Mouse (Mus musculus): ENCODE measurements around the gene Fth1.

The Fth1 gene

GRCm38 (mm10) chr19:9992011-9992958, 11.9 kb downstream of the Fth1 start:
- DNase-seq (ENCODE audit: low read depth) = no peak

GRCm38 (mm10) chr19:9993036-9993656, 12.7 kb downstream of the Fth1 start:
- no peak for DNase-seq (ENCODE audit: low read depth)

- DNase-seq (ENCODE audit: low read depth) = no peak
These were observed 17.0 kb downstream of the Fth1 start for GRCm38 (mm10) chr19:9997204-9998062.

GRCm38 (mm10) chr19:9998063-9998416, 17.6 kb downstream of the Fth1 start:
- DNase-seq (ENCODE audit: low read depth) = no peak

DNA sequence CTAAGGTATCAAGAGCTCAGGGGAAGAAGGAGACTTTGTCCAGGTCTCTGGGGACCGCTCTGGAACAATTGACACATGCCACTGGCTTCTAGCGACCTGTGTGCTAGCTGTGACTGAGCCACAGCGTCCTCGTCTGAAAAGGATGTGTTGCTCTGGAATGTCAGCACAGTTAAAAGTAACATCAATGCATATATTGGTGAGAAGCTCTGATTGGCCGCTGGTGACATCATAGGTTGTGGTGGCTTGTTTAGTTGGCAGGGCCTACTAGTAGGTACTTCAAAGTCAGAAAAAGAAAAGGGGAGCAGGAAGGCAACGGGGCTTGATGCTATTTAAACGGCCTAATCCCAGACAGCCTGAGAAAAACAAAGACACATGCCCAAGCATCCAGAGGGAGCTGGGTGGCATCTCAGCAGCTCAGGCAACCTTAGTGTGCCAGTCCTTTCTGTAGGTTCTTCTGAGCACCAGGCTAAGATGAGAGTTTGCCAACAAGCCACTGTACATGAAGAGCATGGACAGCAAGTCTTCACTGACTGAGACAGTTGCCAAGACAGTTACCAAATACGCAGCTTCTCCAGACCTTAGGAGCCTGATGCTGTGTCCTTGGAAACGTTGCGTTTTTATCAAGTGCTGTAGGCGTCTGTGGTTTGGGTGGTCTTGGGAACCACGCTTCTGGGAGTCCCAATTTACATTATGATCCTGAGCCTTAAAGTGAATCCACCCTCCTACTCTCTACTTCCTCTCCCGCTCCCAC, 18.5 kb downstream of the Fth1 start:
- DNase-seq (ENCODE audit: low read depth) = no peak

GRCm38 (mm10) chr19:10000330-10000729, 19.9 kb downstream of the Fth1 start:
- no peak for DNase-seq (ENCODE audit: low read depth)

GRCm38 (mm10) chr19:10001206-10001969, 21.0 kb downstream of the Fth1 start, which contains the start of the genes Best1 and Rab3il1:
Best1 (minus strand) TSS chr19:10001633.
Rab3il1 (plus strand) TSS chr19:10001669.
- DNase-seq (ENCODE audit: low read depth) = no peak

GRCm38 (mm10) chr19:10003696-10004095, 23.3 kb downstream of the Fth1 start:
- DNase-seq (ENCODE audit: low read depth) = no peak

DNA sequence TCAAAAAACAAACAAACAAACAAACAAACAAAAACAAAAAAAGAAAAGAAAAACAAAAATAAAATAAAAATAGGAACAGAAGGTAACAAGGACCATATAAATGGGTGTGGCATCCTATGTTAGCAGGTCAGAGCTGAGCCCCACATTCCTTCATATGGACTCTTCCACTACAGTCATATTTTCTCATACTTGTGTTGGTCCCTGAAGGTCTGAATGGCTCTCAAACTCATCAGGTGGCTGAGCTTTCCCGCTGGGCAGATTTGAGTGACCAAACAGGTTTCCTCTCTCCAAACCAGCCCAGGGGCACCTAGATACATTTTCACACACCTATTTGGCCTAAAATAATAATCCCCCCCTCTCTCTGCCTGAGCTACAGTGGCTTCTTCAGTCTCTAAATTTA, 31.0 kb downstream of the Fth1 start:
- DNase-seq (ENCODE audit: low read depth) = no peak

DNA sequence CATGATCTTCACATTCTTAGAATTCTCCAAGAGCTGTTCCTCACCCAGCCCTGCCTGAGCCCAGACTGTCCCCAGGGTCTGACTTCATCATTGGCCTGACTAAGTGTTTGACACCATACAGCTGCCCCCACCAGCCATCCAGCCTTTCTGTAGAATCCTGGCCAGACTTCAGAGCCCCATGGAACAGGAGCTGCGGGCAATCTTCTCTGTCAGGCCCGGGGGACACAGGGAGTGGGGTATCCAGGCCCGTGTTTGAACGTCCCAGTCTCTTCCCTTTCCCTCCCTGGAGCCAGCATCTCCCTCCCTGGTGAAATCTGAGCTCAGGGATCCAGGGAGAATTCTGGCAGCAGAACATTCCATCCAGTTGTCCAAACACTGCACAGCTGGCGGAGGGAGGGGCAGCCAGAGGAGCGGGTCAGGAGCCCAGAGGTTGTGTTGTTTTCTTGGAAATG, 32.5 kb downstream of the Fth1 start:
- DNase-seq (ENCODE audit: low read depth) = no peak

DNA sequence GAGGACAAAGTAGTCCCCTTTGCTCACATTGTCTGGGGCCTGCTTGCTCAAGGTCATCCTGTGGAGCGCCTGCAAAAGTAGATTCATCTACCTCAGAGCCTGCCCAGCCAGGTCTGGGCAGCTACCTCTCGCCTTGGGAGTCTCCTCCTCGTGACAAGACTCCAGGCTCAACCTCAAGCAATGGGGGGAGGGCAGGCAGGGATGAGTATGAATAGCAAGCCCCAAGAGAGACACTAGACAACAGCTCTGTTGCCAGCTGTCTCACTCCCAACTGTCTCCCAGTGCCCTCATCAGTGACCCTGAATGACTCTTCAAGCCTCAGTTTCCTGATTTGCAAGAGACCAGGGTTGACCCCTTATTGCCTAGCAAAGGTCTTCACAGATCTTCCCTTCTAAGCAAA, 33.0 kb downstream of the Fth1 start:
- DNase-seq (ENCODE audit: low read depth) = no peak

GRCm38 (mm10) chr19:10013913-10014312, 33.5 kb downstream of the Fth1 start:
- no peak for DNase-seq (ENCODE audit: low read depth)

GRCm38 (mm10) chr19:10014824-10015223, 34.4 kb downstream of the Fth1 start:
- DNase-seq (ENCODE audit: low read depth) = peak; percentile 87

- peak; percentile 52 for DNase-seq (ENCODE audit: low read depth)
These were observed 35.0 kb downstream of the Fth1 start for GRCm38 (mm10) chr19:10015442-10015841.

GRCm38 (mm10) chr19:10016151-10016550, 35.8 kb downstream of the Fth1 start:
- peak; percentile 48 for DNase-seq (ENCODE audit: low read depth)

DNA sequence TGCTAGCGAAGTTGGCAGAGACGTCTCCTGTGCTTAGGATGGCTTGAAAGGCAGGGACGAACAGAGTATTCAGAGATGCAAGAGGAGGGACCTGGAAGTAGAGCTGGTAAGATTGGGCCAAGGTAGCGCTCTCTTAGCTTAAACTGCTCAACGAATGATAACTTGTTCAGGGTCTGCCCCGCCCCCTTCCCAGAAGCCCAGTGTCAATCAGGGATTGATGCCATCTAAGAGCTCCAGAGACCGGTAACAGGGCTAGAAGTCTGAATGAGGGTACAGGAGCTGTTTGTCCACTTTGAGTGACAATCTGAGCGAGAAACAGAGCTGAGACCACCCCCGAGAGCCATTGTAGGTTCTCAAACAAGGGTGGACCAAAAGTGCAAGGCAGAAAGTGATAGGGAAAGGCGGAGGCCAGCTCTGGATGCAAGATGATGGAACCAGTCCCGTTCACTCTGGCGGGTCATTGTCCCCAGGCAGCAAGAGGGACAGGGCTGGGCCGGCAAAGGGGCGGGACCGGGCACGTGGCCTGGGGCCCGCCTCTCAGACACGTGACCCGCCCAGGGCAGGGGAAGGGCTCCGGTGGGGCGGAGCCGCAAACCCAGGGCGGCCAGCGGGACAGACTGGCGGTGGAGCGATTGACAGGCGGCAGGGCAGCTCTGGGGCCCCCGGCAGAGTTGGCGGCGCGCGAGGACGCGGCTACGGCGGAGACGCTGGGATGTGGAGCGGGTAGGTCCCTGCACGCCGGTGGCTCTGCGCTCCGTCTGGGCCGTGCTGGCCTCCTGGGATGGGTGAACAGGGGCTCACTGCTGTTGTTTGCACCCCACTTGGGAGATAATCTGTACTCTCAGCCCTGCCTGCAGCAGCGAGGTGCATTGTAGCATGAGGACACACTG, 37.5 kb downstream of the Fth1 start:
- DNase-seq (ENCODE audit: low read depth) = peak; percentile 78

DNA sequence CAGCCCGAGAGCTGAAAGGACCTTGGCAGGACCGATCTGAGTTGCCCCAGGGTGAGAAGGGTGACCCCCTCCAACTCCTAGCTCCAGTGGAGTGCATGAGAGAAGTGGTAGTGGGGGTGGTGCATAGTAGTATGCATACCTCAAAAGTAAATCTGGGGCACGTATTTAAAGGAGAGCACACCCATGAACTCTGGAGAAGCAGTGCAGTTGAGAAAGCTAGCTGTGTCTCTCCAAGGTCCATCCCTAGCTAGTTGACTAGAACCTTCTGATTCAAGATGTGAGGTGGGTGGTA, 38.1 kb downstream of the Fth1 start:
- no peak for DNase-seq (ENCODE audit: low read depth)

DNA sequence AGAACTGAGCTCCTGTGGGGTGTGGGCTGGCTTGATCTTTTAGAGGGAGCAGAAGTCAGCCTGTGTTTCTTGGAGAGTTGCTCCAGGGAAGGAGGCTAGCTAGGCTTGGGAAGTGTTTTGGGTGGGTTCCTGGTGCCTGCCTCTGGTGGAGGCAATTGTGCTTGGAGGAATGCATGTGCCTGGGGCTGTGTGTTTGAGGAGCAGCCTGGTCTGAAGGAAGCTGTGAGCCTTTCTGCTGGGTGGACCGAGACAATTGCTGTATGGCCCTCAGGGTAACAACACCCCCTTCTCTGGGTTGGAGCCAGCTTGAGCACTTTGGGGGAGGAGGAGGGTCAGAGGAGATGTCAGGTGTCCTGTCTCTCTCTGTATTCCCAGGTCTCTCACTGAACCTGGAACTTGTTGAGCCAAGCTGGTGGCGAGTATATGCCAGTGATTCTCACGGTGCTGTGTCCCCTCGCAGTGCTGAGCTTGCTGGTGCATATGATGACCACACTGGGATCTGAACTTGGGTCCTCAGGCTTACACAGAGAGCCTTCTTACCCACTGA, 38.9 kb downstream of the Fth1 start:
- DNase-seq (ENCODE audit: low read depth) = no peak

GRCm38 (mm10) chr19:10021981-10022380, 41.6 kb downstream of the Fth1 start:
- no peak for DNase-seq (ENCODE audit: low read depth)
